Mouse (Mus musculus): ENCODE measurements around the gene Fndc3b. TPM values are rescaled to one million over a fixed set of nuclear protein-coding genes. Genes with fewer than 3 reads are reported as not detected.

Fndc3b gene
- polyA plus RNA-seq, 1 experiment from 2014 or later = 28.0 TPM

- 76% methylated on average over 7 of the region's 7 CpGs for WGBS
- Histone ChIP-seq H3K4me2 (replicated peaks) (no peak overlapping the region), H3K27me3 (no peaks in the 10 kb centered on the region), H3K27ac (no peak overlapping the region), H3K4me3 (no peak overlapping the region), H3K4me1 (no peaks in the 10 kb centered on the region), H3K9ac (no peak overlapping the region), H3K9me3 (no peaks in the 10 kb centered on the region), H3K36me3 (peaks cover 34% of the 10 kb centered on the region)
- ATAC-seq (ENCODE audit: insufficient number of reproducible peaks, insufficient read depth, low FRiP score, low TSS enrichment) = no peak
These were observed 244.7 kb downstream of the Fndc3b start for GRCm38 (mm10) chr3:27466297-27466901.

GRCm38 (mm10) chr3:27463373-27463772 lies 247.7 kb downstream of the Fndc3b start:
- ATAC-seq (ENCODE audit: insufficient number of reproducible peaks, insufficient read depth, low FRiP score, low TSS enrichment) = no peak
- WGBS = 91% methylated on average over 7 of the region's 7 CpGs
- no peaks in the 10 kb centered on the region for H3K9me3 ChIP-seq
- H3K9ac ChIP-seq = no peak overlapping the region
- no peak overlapping the region for H3K27ac ChIP-seq
- no peak overlapping the region for H3K4me2 ChIP-seq (replicated peaks)
- no peaks in the 10 kb centered on the region for H3K27me3 ChIP-seq
- peaks cover 42% of the 10 kb centered on the region for H3K36me3 ChIP-seq
- H3K4me3 ChIP-seq = no peak overlapping the region
- no peaks in the 10 kb centered on the region for H3K4me1 ChIP-seq

GRCm38 (mm10) chr3:27462934-27463333 lies 248.2 kb downstream of the Fndc3b start:
- H3K27ac ChIP-seq = no peak overlapping the region

GRCm38 (mm10) chr3:27462316-27462902 lies 248.7 kb downstream of the Fndc3b start:
- Histone ChIP-seq H3K9me3 (no peaks in the 10 kb centered on the region), H3K4me2 (replicated peaks) (no peak overlapping the region), H3K36me3 (peaks cover 46% of the 10 kb centered on the region), H3K27me3 (no peaks in the 10 kb centered on the region), H3K9ac (no peak overlapping the region), H3K27ac (no peak overlapping the region), H3K4me3 (no peak overlapping the region), H3K4me1 (no peaks in the 10 kb centered on the region)
- ATAC-seq (ENCODE audit: insufficient number of reproducible peaks, insufficient read depth, low FRiP score, low TSS enrichment) = no peak
- WGBS = 94% methylated on average over 9 of the region's 9 CpGs

More at GRCm38 (mm10) chr3:27462934-27463333, 248.2 kb downstream of the Fndc3b start:
- H3K9me3 ChIP-seq = no peaks in the 10 kb centered on the region
- no peaks in the 10 kb centered on the region for H3K27me3 ChIP-seq
- no peaks in the 10 kb centered on the region for H3K4me1 ChIP-seq
- no peak overlapping the region for H3K4me3 ChIP-seq
- H3K36me3 ChIP-seq = peaks cover 43% of the 10 kb centered on the region
- no peak overlapping the region for H3K9ac ChIP-seq
- WGBS = 83% methylated on average over 15 of the region's 15 CpGs
- no peak for ATAC-seq (ENCODE audit: insufficient number of reproducible peaks, insufficient read depth, low FRiP score, low TSS enrichment)
- no peak overlapping the region for H3K4me2 ChIP-seq (replicated peaks)

GRCm38 (mm10) chr3:27461861-27462260 lies 249.2 kb downstream of the Fndc3b start:
- Histone ChIP-seq H3K9ac (no peak overlapping the region; the same call in 1 of the 2 replicates), H3K4me2 (replicated peaks) (no peak overlapping the region), H3K27me3 (no peaks in the 10 kb centered on the region), H3K4me3 (no peak overlapping the region), H3K27ac (no peak overlapping the region), H3K4me1 (no peaks in the 10 kb centered on the region), H3K36me3 (peaks cover 47% of the 10 kb centered on the region), H3K9me3 (no peaks in the 10 kb centered on the region)
- no peak; the same call in 1 of the 2 replicates for ATAC-seq (ENCODE audit: insufficient number of reproducible peaks, insufficient read depth, low FRiP score, low TSS enrichment)
- 92% methylated on average over 7 of the region's 7 CpGs for WGBS

GRCm38 (mm10) chr3:27461037-27461436 lies 250.1 kb downstream of the Fndc3b start:
- Histone ChIP-seq H3K9ac (no peak overlapping the region), H3K9me3 (no peaks in the 10 kb centered on the region), H3K36me3 (peaks cover 55% of the 10 kb centered on the region), H3K27ac (no peak overlapping the region), H3K27me3 (no peaks in the 10 kb centered on the region), H3K4me3 (no peak overlapping the region), H3K4me2 (replicated peaks) (no peak overlapping the region), H3K4me1 (no peaks in the 10 kb centered on the region)
- 58% methylated on average over 1 of the region's 1 CpGs for WGBS
- no peak for ATAC-seq (ENCODE audit: insufficient number of reproducible peaks, insufficient read depth, low FRiP score, low TSS enrichment)

- Histone ChIP-seq H3K9ac (no peak overlapping the region), H3K4me3 (no peak overlapping the region), H3K4me1 (no peaks in the 10 kb centered on the region), H3K27me3 (no peaks in the 10 kb centered on the region), H3K36me3 (peaks cover 73% of the 10 kb centered on the region), H3K4me2 (replicated peaks) (no peak overlapping the region), H3K27ac (no peak overlapping the region), H3K9me3 (no peaks in the 10 kb centered on the region)
- 84% methylated on average over 9 of the region's 9 CpGs for WGBS
- no peak for ATAC-seq (ENCODE audit: insufficient number of reproducible peaks, insufficient read depth, low FRiP score, low TSS enrichment)
These were observed 252.7 kb downstream of the Fndc3b start for GRCm38 (mm10) chr3:27458416-27458815.

GRCm38 (mm10) chr3:27456514-27456913 lies 254.6 kb downstream of the Fndc3b start:
- H3K4me3 ChIP-seq = no peak overlapping the region
- H3K4me1 ChIP-seq = no peaks in the 10 kb centered on the region
- peaks cover 78% of the 10 kb centered on the region for H3K36me3 ChIP-seq
- no peak for ATAC-seq (ENCODE audit: insufficient number of reproducible peaks, insufficient read depth, low FRiP score, low TSS enrichment)
- H3K27me3 ChIP-seq = no peaks in the 10 kb centered on the region
- 88% methylated on average over 14 of the region's 14 CpGs for WGBS
- H3K9ac ChIP-seq = no peak overlapping the region
- no peak overlapping the region for H3K27ac ChIP-seq
- no peak overlapping the region for H3K4me2 ChIP-seq (replicated peaks)
- no peaks in the 10 kb centered on the region for H3K9me3 ChIP-seq

- no peaks in the 10 kb centered on the region for H3K4me1 ChIP-seq
- H3K36me3 ChIP-seq = peaks cover 75% of the 10 kb centered on the region
- H3K27me3 ChIP-seq = no peaks in the 10 kb centered on the region
- H3K27ac ChIP-seq = no peak overlapping the region
- H3K9me3 ChIP-seq = no peaks in the 10 kb centered on the region
- 87% methylated on average over 8 of the region's 8 CpGs for whole genome bisulfite sequencing
- no peak overlapping the region for H3K4me2 ChIP-seq (replicated peaks)
- no peak overlapping the region for H3K9ac ChIP-seq
- ATAC-seq (ENCODE audit: insufficient number of reproducible peaks, insufficient read depth, low FRiP score, low TSS enrichment) = no peak
- no peak overlapping the region for H3K4me3 ChIP-seq
These were observed 256.5 kb downstream of the Fndc3b start for GRCm38 (mm10) chr3:27454402-27455195.

GRCm38 (mm10) chr3:27453453-27454098 lies 257.5 kb downstream of the Fndc3b start:
- no peak for ATAC-seq (ENCODE audit: insufficient number of reproducible peaks, insufficient read depth, low FRiP score, low TSS enrichment)
- H3K27ac ChIP-seq = no peak overlapping the region
- no peak overlapping the region for H3K4me2 ChIP-seq (replicated peaks)
- peaks cover 74% of the 10 kb centered on the region for H3K36me3 ChIP-seq
- no peaks in the 10 kb centered on the region for H3K27me3 ChIP-seq
- 91% methylated on average over 13 of the region's 13 CpGs for WGBS
- no peak overlapping the region for H3K9ac ChIP-seq
- H3K9me3 ChIP-seq = no peaks in the 10 kb centered on the region
- H3K4me3 ChIP-seq = no peak overlapping the region
- no peaks in the 10 kb centered on the region for H3K4me1 ChIP-seq

- WGBS = 91% methylated on average over 4 of the region's 4 CpGs
These were observed 261.7 kb downstream of the Fndc3b start for GRCm38 (mm10) chr3:27449447-27449846.

More at GRCm38 (mm10) chr3:27449447-27449846, 261.7 kb downstream of the Fndc3b start:
- H3K4me3 ChIP-seq = no peak overlapping the region
- H3K9me3 ChIP-seq = no peaks in the 10 kb centered on the region
- no peak overlapping the region for H3K27ac ChIP-seq
- no peak overlapping the region for H3K9ac ChIP-seq
- H3K27me3 ChIP-seq = no peaks in the 10 kb centered on the region
- ATAC-seq (ENCODE audit: insufficient number of reproducible peaks, insufficient read depth, low FRiP score, low TSS enrichment) = no peak
- H3K4me2 ChIP-seq (replicated peaks) = no peak overlapping the region
- H3K36me3 ChIP-seq = peaks cover 51% of the 10 kb centered on the region
- H3K4me1 ChIP-seq = no peaks in the 10 kb centered on the region
